In the genomic region with DNA sequence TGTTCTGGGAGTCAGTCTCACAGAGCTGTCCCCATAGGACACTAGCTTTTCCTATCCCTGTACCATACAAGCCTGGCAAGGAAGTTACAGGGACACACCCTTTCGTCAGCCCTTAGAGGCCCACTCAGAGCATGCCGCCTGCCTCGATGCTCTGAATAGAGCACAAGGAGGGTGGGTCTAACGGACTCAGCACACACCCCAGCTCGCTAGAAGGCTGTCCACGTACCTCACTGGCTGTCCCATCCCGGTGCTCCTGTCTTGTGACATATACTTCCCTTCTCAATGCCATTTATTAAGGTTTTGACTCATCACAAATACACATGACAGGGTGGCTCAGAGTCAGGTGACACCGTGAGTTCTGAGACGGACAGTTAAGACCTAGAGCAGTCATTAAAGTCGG, we compare ENCODE assay signal across 26 mouse cellular contexts. TPM values are rescaled to one million over a fixed set of nuclear protein-coding genes. Genes with fewer than 3 reads are reported as not detected.
DNase-seq lines count a peak whose midpoint lies in the region; ATAC-seq and TF ChIP-seq lines count a peak whose summit lies in the region.
"Had no signal": no experiment of that assay in that cellular context is flagged by ENCODE, and none has a peak within 500 bp of the region (broad histone marks: within the 10 kb centered on the region; RNA-seq: fewer than 3 reads in every experiment).

No protein-coding gene starts in this region.

- H3K9ac ChIP-seq in liver, embryonic 15.5 days, result no peak overlapping the region
- no peak overlapping the region for H3K9ac ChIP-seq in intestine, embryonic 15.5 days
- no peak overlapping the region for H3K9ac ChIP-seq in intestine, postnatal 0 days (ENCODE audit: low read depth, low read length)
- H3K9ac ChIP-seq: embryonic facial prominence, embryonic 12.5 days; forebrain, embryonic 13.5 days had no signal

- WGBS in liver, embryonic 15.5 days (ENCODE audit: insufficient replicate concordance), result 72% methylated on average over 10 of the region's 10 CpGs
- WGBS in intestine, embryonic 15.5 days, result 88% methylated on average over 10 of the region's 10 CpGs
- WGBS in intestine, postnatal 0 days, result 66% methylated on average over 10 of the region's 10 CpGs

- peaks cover under 1% of the 10 kb centered on the region; the same call in 1 of the 2 replicates for H3K4me1 ChIP-seq in liver, embryonic 15.5 days (replicated peaks)
- no peaks in the 10 kb centered on the region for H3K4me1 ChIP-seq in intestine, embryonic 15.5 days (replicated peaks)
- 0 out of 2 replicates have a peak, but pooled peaks cover 2% of the 10 kb centered on the region for H3K4me1 ChIP-seq in intestine, postnatal 0 days (replicated peaks; ENCODE audit: control insufficient read depth, insufficient read depth, low read length)
- H3K4me1 ChIP-seq: embryonic facial prominence, embryonic 12.5 days had no signal

- no peak for TF ChIP-seq CTCF in intestine, postnatal 0 days (IDR thresholded peaks at IDR 0.05; ENCODE audit: low read depth)

- no peak overlapping the region for H3K4me2 ChIP-seq in liver, embryonic 15.5 days
- H3K4me2 ChIP-seq in intestine, embryonic 15.5 days (replicated peaks), result no peak overlapping the region
- no peak overlapping the region for H3K4me2 ChIP-seq in intestine, postnatal 0 days (replicated peaks; ENCODE audit: low read depth)
- H3K4me2 ChIP-seq: embryonic facial prominence, embryonic 12.5 days; forebrain, embryonic 13.5 days had no signal

- DNase-seq in liver, result no peak
- no peak for DNase-seq in yolk sac, embryonic 10.5 days (ENCODE audit: low spot score)
- no peak for DNase-seq in left cerebral cortex, postnatal 10 days (ENCODE audit: extremely low spot score in 1 of 2, low spot score in 2 of 2)
- DNase-seq in kidney, postnatal 14 days, result no peak
- DNase-seq: adrenal gland, adult 2 months; adrenal gland, postnatal 10 days; adrenal gland, postnatal 25 days; cerebellum, adult 11-12 months; cerebellum, adult 2 months; cerebellum, adult 9-10 months; cerebellum, postnatal 10 days; cerebellum, postnatal 25 days had no signal

- H3K36me3 ChIP-seq in liver, embryonic 15.5 days (replicated peaks), result 0 out of 2 replicates have a peak, but pooled peaks cover 5% of the 10 kb centered on the region
- H3K36me3 ChIP-seq in intestine, embryonic 15.5 days, result peaks cover 8% of the 10 kb centered on the region; the same call in 1 of the 2 replicates
- H3K36me3 ChIP-seq in intestine, postnatal 0 days (ENCODE audit: control insufficient read depth, insufficient read depth), result peaks cover 22% of the 10 kb centered on the region

- H3K27ac ChIP-seq in liver, embryonic 15.5 days (replicated peaks), result no peak overlapping the region
- H3K27ac ChIP-seq in intestine, embryonic 15.5 days, result no peak overlapping the region
- no peak overlapping the region for H3K27ac ChIP-seq in intestine, postnatal 0 days (ENCODE audit: low read depth, low read length)
- H3K27ac ChIP-seq: embryonic facial prominence, embryonic 10.5 days; embryonic facial prominence, embryonic 12.5 days; forebrain, embryonic 13.5 days had no signal

- no peak overlapping the region for H3K4me3 ChIP-seq in liver, embryonic 15.5 days (replicated peaks)
- H3K4me3 ChIP-seq in intestine, embryonic 15.5 days (replicated peaks), result no peak overlapping the region
- no peak overlapping the region for H3K4me3 ChIP-seq in intestine, postnatal 0 days (ENCODE audit: low read depth, low read length)
- H3K4me3 ChIP-seq: embryonic facial prominence, embryonic 10.5 days; embryonic facial prominence, embryonic 12.5 days; forebrain, embryonic 13.5 days had no signal

- intact Hi-C loops in left cerebral cortex, postnatal 10 days (cut with DNase I), result no loop called here

- H3K27me3 ChIP-seq in liver, embryonic 15.5 days, result no peaks in the 10 kb centered on the region
- H3K27me3 ChIP-seq in intestine, embryonic 15.5 days (replicated peaks), result no peaks in the 10 kb centered on the region
- no peaks in the 10 kb centered on the region for H3K27me3 ChIP-seq in intestine, postnatal 0 days (replicated peaks; ENCODE audit: control insufficient read depth, insufficient read depth, low read length)
- H3K27me3 ChIP-seq: embryonic facial prominence, embryonic 12.5 days; forebrain, embryonic 13.5 days had no signal

- ATAC-seq in liver, embryonic 15.5 days (ENCODE audit: insufficient read depth), result peak; percentile 18; the same call in 1 of the 2 replicates
- ATAC-seq in intestine, embryonic 15.5 days, result peak; percentile 38
- peak; percentile 59 for ATAC-seq in intestine, postnatal 0 days
- ATAC-seq: forebrain, embryonic 13.5 days; forebrain, embryonic 16.5 days had no signal

- no peaks in the 10 kb centered on the region for H3K9me3 ChIP-seq in liver, embryonic 15.5 days (replicated peaks)
- no peaks in the 10 kb centered on the region for H3K9me3 ChIP-seq in intestine, embryonic 15.5 days
- H3K9me3 ChIP-seq in intestine, postnatal 0 days (ENCODE audit: control insufficient read depth), result no peaks in the 10 kb centered on the region
- H3K9me3 ChIP-seq: embryonic facial prominence, embryonic 10.5 days; embryonic facial prominence, embryonic 12.5 days; forebrain, embryonic 13.5 days had no signal

RNA-seq across cellular contexts. Expression of a gene that starts 15.3 kb away (rescaled TPM):
- polyA plus RNA-seq in liver, embryonic 15.5 days (2015; fragmentation: Nextera tagmentation; extraction: Ambion mirVana), result 17.6 and 18.5 TPM in 2 replicates
- 111 and 126 TPM in 2 replicates for polyA plus RNA-seq in intestine, embryonic 15.5 days (2015; fragmentation: Nextera tagmentation; extraction: Ambion mirVana)
- 40.3 and 40.5 TPM in 2 replicates for polyA plus RNA-seq in intestine, postnatal 0 days (2015; fragmentation: Nextera tagmentation; extraction: Ambion mirVana)
- 10 to 100 TPM; 13.2 to 22.8 TPM for total RNA-seq in left cerebral cortex, postnatal 10 days (2021)

RNA-seq across cellular contexts. Expression of a gene that starts 32.5 kb away (rescaled TPM):
- not detected in 2 replicates for polyA plus RNA-seq in liver, embryonic 15.5 days (2015; fragmentation: Nextera tagmentation; extraction: Ambion mirVana)
- polyA plus RNA-seq in intestine, embryonic 15.5 days (2015; fragmentation: Nextera tagmentation; extraction: Ambion mirVana), result not detected in 2 replicates
- not detected in 2 replicates for polyA plus RNA-seq in intestine, postnatal 0 days (2015; fragmentation: Nextera tagmentation; extraction: Ambion mirVana)
- total RNA-seq in left cerebral cortex, postnatal 10 days (2021), result not detected
- total RNA-seq: adrenal gland, adult 2 months; adrenal gland, postnatal 10 days; adrenal gland, postnatal 25 days; adrenal gland, postnatal 4 days; ES-E14; MEL had no signal
- polyA plus RNA-seq: adrenal gland, adult 2 months; C2C12; cerebellum, adult 2 months; cortical plate, adult 2 months; embryonic facial prominence, embryonic 10.5 days; embryonic facial prominence, embryonic 12.5 days; embryonic facial prominence, embryonic 14.5 days; forebrain, embryonic 11.5 days; forebrain, embryonic 13.5 days; forebrain, embryonic 16.5 days had no signal

RNA-seq across cellular contexts. Expression of a gene that starts 33.1 kb away (rescaled TPM):
- polyA plus RNA-seq in liver, embryonic 15.5 days (2015; fragmentation: Nextera tagmentation; extraction: Ambion mirVana), result not detected in 2 replicates
- polyA plus RNA-seq in intestine, embryonic 15.5 days (2015; fragmentation: Nextera tagmentation; extraction: Ambion mirVana), result not detected in 2 replicates
- polyA plus RNA-seq in intestine, postnatal 0 days (2015; fragmentation: Nextera tagmentation; extraction: Ambion mirVana), result not detected in 2 replicates
- not detected for total RNA-seq in left cerebral cortex, postnatal 10 days (2021)
- total RNA-seq: adrenal gland, adult 2 months; adrenal gland, postnatal 10 days; adrenal gland, postnatal 25 days; adrenal gland, postnatal 4 days; ES-E14; MEL had no signal
- polyA plus RNA-seq: adrenal gland, adult 2 months; C2C12; cerebellum, adult 2 months; cortical plate, adult 2 months; embryonic facial prominence, embryonic 10.5 days; embryonic facial prominence, embryonic 12.5 days; embryonic facial prominence, embryonic 14.5 days; forebrain, embryonic 11.5 days; forebrain, embryonic 13.5 days; forebrain, embryonic 16.5 days had no signal

RNA-seq across cellular contexts. Expression of a gene that starts 41.1 kb away (rescaled TPM):
- 0.38 and 0.64 TPM in 2 replicates for polyA plus RNA-seq in liver, embryonic 15.5 days (2015; fragmentation: Nextera tagmentation; extraction: Ambion mirVana)
- 6.3 and 6.9 TPM in 2 replicates for polyA plus RNA-seq in intestine, embryonic 15.5 days (2015; fragmentation: Nextera tagmentation; extraction: Ambion mirVana)
- 5.9 and 6.7 TPM in 2 replicates for polyA plus RNA-seq in intestine, postnatal 0 days (2015; fragmentation: Nextera tagmentation; extraction: Ambion mirVana)
- total RNA-seq in left cerebral cortex, postnatal 10 days (2021), result 10 to 100 TPM; 67.5 to 72.2 TPM

RNA-seq across cellular contexts. Expression of a gene that starts 44.6 kb away (rescaled TPM):
- polyA plus RNA-seq in liver, embryonic 15.5 days (2015; fragmentation: Nextera tagmentation; extraction: Ambion mirVana), result not detected in 2 replicates
- not detected in 2 replicates for polyA plus RNA-seq in intestine, embryonic 15.5 days (2015; fragmentation: Nextera tagmentation; extraction: Ambion mirVana)
- polyA plus RNA-seq in intestine, postnatal 0 days (2015; fragmentation: Nextera tagmentation; extraction: Ambion mirVana), result not detected in 2 replicates
- not detected for total RNA-seq in left cerebral cortex, postnatal 10 days (2021)
- total RNA-seq: adrenal gland, postnatal 4 days; ES-E14; MEL had no signal
- polyA plus RNA-seq: adrenal gland, adult 2 months; C2C12; cerebellum, adult 2 months; cortical plate, adult 2 months; embryonic facial prominence, embryonic 10.5 days; embryonic facial prominence, embryonic 12.5 days; embryonic facial prominence, embryonic 14.5 days; forebrain, embryonic 11.5 days; forebrain, embryonic 13.5 days; forebrain, embryonic 16.5 days had no signal
